ENCODE assay signal across 10 mouse cellular contexts in the genomic region with DNA sequence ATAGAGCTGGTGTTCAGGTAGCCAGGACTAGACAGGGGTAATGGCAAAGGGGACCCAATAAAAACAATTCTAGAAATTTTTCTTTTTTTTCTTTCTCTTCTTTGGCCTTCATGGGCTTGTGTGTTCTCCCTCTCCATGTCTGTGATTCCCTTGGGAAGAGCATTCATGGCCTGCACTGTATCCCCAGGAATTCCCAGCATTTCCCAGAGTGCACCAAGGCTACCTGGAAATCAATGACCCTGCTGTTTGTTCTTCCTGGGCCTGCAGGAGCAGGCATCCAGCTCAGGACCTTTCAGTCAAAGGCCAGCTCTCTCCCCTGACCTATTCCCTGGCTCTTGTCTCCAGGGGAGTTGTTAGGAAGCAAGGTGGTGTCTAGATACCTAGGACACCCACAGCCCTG. TPM values are rescaled to one million over a fixed set of nuclear protein-coding genes. Genes with fewer than 3 reads are reported as not detected.
DNase-seq lines count a peak whose midpoint lies in the region; ATAC-seq lines count a peak whose summit lies in the region.
"Had no signal": no experiment of that assay in that cellular context is flagged by ENCODE, and none has a peak within 500 bp of the region (broad histone marks: within the 10 kb centered on the region; RNA-seq: fewer than 3 reads in every experiment).

No protein-coding gene starts in this region.

- no peak for DNase-seq in embryonic facial prominence, embryonic 10.5 days (ENCODE audit: low spot score)
- DNase-seq in neural tube, embryonic 10.5 days (ENCODE audit: extremely low spot score, low spot score) = no peak
- DNase-seq in frontal cortex, postnatal 14 days (ENCODE audit: low spot score in 2 of 2) = no peak
- no peak for DNase-seq in gastrocnemius, postnatal 4 days (ENCODE audit: low spot score in 2 of 2)
- DNase-seq in cerebellum, postnatal 4 days (ENCODE audit: low spot score in 2 of 2) = no peak
- DNase-seq: cerebellum, adult 11-12 months; heart, adult 18-20 months had no signal

- no peak overlapping the region for H3K9ac ChIP-seq in embryonic facial prominence, embryonic 12.5 days
- no peak overlapping the region for H3K9ac ChIP-seq in neural tube, embryonic 12.5 days
- H3K9ac ChIP-seq in liver, embryonic 15.5 days = no peak overlapping the region

- no peak overlapping the region for H3K4me3 ChIP-seq in embryonic facial prominence, embryonic 12.5 days
- H3K4me3 ChIP-seq in embryonic facial prominence, embryonic 10.5 days = no peak overlapping the region
- no peak overlapping the region for H3K4me3 ChIP-seq in neural tube, embryonic 12.5 days
- no peak overlapping the region for H3K4me3 ChIP-seq in liver, embryonic 15.5 days (replicated peaks)

- ATAC-seq in embryonic facial prominence, embryonic 12.5 days (ENCODE audit: insufficient number of reproducible peaks, insufficient read depth, low FRiP score, low TSS enrichment) = no peak
- no peak for ATAC-seq in neural tube, embryonic 12.5 days (ENCODE audit: low FRiP score, low read depth)
- peak; percentile 45; the same call in 1 of the 2 replicates for ATAC-seq in liver, embryonic 15.5 days (ENCODE audit: insufficient read depth)

- no peaks in the 10 kb centered on the region for H3K4me1 ChIP-seq in embryonic facial prominence, embryonic 12.5 days
- H3K4me1 ChIP-seq in embryonic facial prominence, embryonic 10.5 days = peaks cover 29% of the 10 kb centered on the region
- peaks cover 16% of the 10 kb centered on the region; the same call in 1 of the 2 replicates for H3K4me1 ChIP-seq in neural tube, embryonic 12.5 days
- H3K4me1 ChIP-seq in liver, embryonic 15.5 days (replicated peaks) = 0 out of 2 replicates have a peak, but pooled peaks cover 6% of the 10 kb centered on the region

- H3K4me2 ChIP-seq in embryonic facial prominence, embryonic 12.5 days (replicated peaks) = peak overlapping the region; percentile 96; the same call in 1 of the 2 replicates
- H3K4me2 ChIP-seq in neural tube, embryonic 12.5 days (replicated peaks) = peak overlapping the region; percentile 93
- peak overlapping the region; percentile 62; the same call in 1 of the 2 replicates for H3K4me2 ChIP-seq in liver, embryonic 15.5 days

- peaks cover 10% of the 10 kb centered on the region for H3K27me3 ChIP-seq in embryonic facial prominence, embryonic 12.5 days
- H3K27me3 ChIP-seq in embryonic facial prominence, embryonic 10.5 days (replicated peaks; ENCODE audit: low read depth, poor library complexity, severe bottlenecking) = peaks cover 43% of the 10 kb centered on the region
- peaks cover 6% of the 10 kb centered on the region for H3K27me3 ChIP-seq in neural tube, embryonic 12.5 days (replicated peaks)
- H3K27me3 ChIP-seq in liver, embryonic 15.5 days = peaks cover 36% of the 10 kb centered on the region

- H3K36me3 ChIP-seq in embryonic facial prominence, embryonic 12.5 days = no peaks in the 10 kb centered on the region
- H3K36me3 ChIP-seq in embryonic facial prominence, embryonic 10.5 days (replicated peaks) = no peaks in the 10 kb centered on the region
- no peaks in the 10 kb centered on the region for H3K36me3 ChIP-seq in neural tube, embryonic 12.5 days
- H3K36me3 ChIP-seq in liver, embryonic 15.5 days (replicated peaks) = no peaks in the 10 kb centered on the region

- no peak overlapping the region for H3K27ac ChIP-seq in embryonic facial prominence, embryonic 12.5 days
- H3K27ac ChIP-seq in embryonic facial prominence, embryonic 10.5 days (replicated peaks) = no peak overlapping the region
- H3K27ac ChIP-seq in neural tube, embryonic 12.5 days = no peak overlapping the region
- peak overlapping the region; percentile 64; the same call in 1 of the 2 replicates for H3K27ac ChIP-seq in liver, embryonic 15.5 days (replicated peaks)

- H3K9me3 ChIP-seq in embryonic facial prominence, embryonic 12.5 days = no peaks in the 10 kb centered on the region
- H3K9me3 ChIP-seq in embryonic facial prominence, embryonic 10.5 days = no peaks in the 10 kb centered on the region
- no peaks in the 10 kb centered on the region for H3K9me3 ChIP-seq in neural tube, embryonic 12.5 days
- no peaks in the 10 kb centered on the region for H3K9me3 ChIP-seq in liver, embryonic 15.5 days (replicated peaks)

RNA-seq across cellular contexts. Expression of a gene that starts 1.5 kb away (rescaled TPM):
- polyA plus RNA-seq in embryonic facial prominence, embryonic 12.5 days (2016; fragmentation: Nextera tagmentation; extraction: Ambion mirVana) = 55.0 and 55.3 TPM in 2 replicates
- polyA plus RNA-seq in embryonic facial prominence, embryonic 10.5 days (2016; fragmentation: Nextera tagmentation; extraction: Ambion mirVana) = 60.0 and 65.1 TPM in 2 replicates
- 33.0 and 33.3 TPM in 2 replicates for polyA plus RNA-seq in neural tube, embryonic 12.5 days (2016; fragmentation: Nextera tagmentation; extraction: Ambion mirVana)
- polyA plus RNA-seq in liver, embryonic 15.5 days (2015; fragmentation: Nextera tagmentation; extraction: Ambion mirVana) = 4.2 and 5.3 TPM in 2 replicates
- total RNA-seq in gastrocnemius, postnatal 4 days (2021) = 1 to 10 TPM; 3.3 to 3.9 TPM
